Mouse (Mus musculus): Measurements from ENCODE around the gene Fance.
"Not testable (repeated sequence)": the region's sequence is repeated elsewhere in the genome, so short reads cannot be mapped to it uniquely, and the experiment has no call there.

Fance gene

DNA sequence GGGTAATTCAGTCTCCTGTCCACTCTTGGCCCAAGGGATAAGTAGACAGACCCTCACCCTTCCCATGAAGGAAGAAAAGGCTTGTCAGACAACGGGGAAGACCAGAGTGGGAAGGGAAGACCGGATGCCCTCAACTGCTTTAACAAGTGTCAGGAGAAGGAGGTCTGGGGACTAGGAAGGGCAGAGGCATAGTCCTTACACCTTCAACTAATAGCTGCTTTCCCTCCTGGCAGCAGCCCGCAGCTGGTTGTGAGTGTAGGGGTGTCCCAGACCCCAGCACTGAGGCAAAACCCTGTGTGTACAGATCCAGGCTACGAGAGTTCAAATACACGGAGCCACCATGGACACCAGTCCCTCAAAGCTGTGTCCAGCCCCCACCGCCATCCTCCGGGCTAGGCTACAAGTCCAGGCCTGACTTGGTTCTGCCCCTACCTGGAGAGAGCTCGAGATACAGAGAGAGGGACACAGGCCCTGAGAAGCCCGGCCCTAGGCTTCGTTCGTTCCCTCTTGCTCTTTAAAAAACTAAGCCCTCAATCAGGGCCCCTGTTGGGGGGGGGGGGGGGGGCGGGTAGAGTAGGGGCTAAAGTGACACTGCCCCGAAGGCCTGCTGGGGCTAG is 36.1 kb downstream of the Fance start:
- DNase-seq (ENCODE audit: low spot score in 2 of 2): no peak

- DNase-seq (ENCODE audit: low spot score in 2 of 2): no peak
These were observed 36.7 kb downstream of the Fance start for GRCm38 (mm10) chr17:28349901-28350465.

DNA sequence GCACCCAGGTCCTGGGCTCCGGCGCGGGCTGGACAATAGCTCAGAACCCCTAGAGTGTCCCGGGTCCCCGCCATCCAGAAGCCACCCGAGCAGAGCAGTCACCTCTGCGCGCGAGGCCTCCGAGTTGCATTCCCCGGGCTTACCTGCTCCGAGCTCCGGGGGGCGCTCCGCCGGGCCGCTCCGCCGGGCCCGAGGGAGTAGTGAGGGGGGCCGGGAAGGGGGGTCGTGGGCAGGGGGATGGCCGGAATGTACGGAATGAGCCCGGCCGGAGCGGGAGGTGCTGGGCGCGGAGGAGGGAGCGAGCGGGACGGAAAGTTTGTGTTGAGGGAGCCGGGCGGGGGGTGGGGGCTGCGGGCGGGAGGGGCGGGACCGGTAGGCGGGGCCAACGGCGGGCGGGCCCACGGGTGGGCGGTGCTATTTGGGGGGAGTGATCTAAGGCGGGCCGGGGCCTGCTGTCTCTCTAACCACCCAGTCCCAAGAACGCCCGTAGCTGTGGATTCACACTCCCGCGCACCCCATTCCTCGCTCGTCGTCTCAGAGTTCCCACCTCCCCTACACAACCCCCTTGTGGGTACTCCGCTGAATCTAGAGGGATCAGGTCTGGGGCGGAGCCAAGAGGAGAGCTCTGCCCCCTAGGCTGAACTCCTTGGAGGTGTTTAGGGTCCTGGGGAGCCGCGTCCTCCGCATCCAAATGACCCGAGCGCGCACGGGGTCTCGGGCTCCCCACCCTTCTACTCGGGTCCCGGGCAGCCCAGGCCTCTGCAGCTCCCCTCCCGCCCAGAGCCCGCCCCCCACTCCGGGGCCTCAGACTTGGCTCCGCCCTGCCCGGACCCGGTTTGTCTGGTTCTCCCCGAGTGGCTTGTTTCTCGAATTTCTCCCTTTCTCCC is 37.4 kb downstream of the Fance start, which contains the start of gene Tead3:
TSS of gene Tead3 (minus strand) at position 352 of the 887 bp plus-strand sequence.
- peak in 1 of 2 experiments; percentile 47 for DNase-seq (ENCODE audit: low spot score in 2 of 2)

- DNase-seq (ENCODE audit: low spot score in 2 of 2): no peak
These were observed 38.1 kb downstream of the Fance start for GRCm38 (mm10) chr17:28351353-28351890.

DNA sequence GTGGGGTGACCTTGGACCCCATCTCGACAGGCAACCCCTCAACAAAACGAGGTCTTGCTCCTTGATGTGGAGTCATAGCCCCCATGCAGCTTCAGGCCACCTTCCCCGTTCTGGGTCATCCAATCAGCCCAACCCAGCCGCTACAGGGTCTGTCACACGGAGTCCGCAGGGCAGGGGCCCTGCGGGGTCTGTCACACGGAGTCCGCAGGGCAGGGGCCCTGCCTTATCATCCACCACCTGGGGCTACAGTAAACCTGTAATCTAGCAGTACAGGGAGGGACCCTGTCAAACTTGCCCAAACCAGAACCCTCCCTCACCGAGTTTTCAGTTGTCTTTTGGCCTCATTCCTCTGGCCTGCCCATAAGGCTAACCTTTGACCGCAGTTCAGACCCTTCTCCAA is 38.7 kb downstream of the Fance start:
- no peak for DNase-seq (ENCODE audit: low spot score in 2 of 2)

DNA sequence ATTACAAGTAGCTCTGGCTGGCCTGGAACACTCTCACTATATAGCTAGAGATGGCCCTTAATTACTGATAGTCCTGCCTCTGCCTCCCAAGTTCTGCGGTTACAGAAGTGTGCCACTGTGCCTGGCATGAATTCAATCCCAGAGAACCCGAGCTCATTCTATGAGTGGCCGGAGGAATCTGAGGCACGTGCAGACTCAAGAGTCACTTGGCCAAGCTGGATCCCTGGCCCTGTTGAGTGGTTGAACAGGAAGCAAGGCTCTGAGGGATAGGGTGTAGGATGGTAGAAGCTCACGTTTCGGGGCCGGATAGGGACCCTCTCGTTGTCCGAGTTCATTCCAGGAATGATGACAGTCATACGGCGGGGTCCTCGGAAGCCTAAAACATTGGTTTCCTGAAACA is 42.6 kb downstream of the Fance start:
- DNase-seq (ENCODE audit: low spot score in 2 of 2): no peak

- not testable (repeated sequence) for DNase-seq (ENCODE audit: low spot score in 2 of 2)
These were observed 45.4 kb downstream of the Fance start for GRCm38 (mm10) chr17:28358576-28359261.

DNA sequence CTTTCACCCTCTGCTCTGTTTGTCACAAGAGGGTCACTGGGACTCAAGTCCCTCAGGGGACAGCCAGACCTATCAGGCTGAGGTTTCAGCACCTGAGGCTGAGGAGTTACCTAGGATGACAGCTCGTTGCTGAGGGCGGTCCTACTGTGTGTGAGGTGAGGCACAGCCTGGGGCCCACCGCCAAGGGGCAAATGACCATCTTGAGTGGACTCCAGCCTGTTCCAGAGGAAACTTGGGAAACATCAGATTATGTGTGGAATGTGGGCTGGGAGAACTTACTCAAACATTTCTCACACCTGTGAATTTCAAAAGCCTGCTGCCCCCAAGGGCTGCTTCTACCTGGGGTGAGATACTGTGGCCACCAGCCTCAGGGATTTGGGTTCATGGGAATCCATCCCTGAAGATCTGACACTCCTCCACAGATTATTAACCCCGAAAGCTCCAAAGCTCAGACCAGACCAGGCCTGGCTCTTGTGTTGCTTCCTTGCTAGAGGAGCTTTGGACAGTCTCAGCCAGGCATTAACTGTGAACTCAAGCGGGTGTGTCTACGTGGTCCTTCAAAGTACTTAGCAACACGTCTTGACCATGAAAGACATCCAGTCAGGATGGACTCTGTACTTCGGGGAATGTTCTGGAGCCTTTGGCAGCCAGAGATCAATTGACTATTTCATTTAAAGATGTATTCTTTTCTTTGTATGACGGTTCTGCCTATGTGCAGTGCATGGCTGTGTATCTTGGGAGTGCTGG is 47.4 kb downstream of the Fance start:
- no peak for DNase-seq (ENCODE audit: low spot score in 2 of 2)

DNA sequence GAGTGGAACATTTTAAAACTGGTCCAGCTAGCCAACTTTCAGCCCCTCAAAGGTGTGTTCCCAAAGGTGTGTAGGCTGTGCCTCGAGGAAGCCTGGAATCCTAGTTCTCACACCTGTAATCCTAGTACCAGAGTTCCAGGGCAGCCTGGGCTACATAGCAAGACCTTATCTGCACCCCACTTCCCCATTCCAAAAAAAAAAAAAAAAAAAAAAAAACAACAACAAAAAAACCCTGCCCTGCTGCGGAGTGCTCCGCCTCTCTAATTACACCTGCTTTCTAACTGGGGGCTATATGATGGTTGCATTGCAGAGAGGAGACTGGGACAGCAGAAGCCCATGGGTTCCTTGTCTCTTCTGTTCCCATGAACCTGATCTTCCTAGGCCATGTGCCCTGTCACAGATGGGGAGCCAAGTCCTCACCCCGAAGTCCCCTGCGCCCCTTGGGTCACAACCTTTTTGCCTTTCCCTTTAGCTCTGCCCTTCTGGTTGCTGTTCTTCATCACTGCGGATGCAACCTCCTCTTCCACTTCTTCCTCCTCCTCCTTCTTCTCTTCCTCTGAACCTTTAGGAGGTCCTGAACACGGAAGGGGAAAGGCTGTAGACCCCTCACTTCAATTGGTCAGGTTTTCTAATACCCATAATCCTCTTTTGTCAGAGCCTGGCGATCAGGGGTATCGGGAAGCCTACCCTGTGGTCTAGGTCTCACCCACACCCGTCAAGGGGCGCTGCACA is 48.8 kb downstream of the Fance start:
- no peak for DNase-seq (ENCODE audit: low spot score in 2 of 2)

GRCm38 (mm10) chr17:28362653-28363292 is 49.5 kb downstream of the Fance start:
- no peak for DNase-seq (ENCODE audit: low spot score in 2 of 2)

- no peak for DNase-seq (ENCODE audit: low spot score in 2 of 2)
These were observed 50.2 kb downstream of the Fance start for GRCm38 (mm10) chr17:28363507-28363906.

DNA sequence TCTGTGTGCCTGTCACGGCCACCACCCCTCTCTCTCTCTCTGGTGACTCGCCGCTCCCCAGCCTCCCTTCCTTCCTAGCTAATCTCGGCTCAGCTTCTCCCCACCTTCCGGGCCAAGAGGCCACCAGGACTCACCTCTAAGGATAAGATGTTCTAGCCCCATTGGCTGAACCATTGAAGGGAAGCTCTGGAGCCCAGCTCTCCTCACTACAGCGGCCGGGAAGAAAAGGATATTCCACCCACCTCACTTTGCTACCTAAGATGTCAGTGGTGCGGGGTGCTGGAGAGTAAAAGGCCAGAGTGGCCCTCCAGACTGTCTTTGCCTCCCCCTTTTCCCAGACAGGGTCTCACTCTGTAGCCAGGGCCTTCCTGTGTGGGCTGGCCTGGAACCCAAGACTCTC is 51.8 kb downstream of the Fance start, which contains the start of gene Tulp1:
TSS of gene Tulp1 (minus strand) at position 101 of the 400 bp plus-strand sequence.
- DNase-seq (ENCODE audit: low spot score in 2 of 2): no peak

GRCm38 (mm10) chr17:28368449-28368848 is 55.1 kb downstream of the Fance start:
- peak in 1 of 2 experiments; percentile 44 for DNase-seq (ENCODE audit: low spot score in 2 of 2)

DNA sequence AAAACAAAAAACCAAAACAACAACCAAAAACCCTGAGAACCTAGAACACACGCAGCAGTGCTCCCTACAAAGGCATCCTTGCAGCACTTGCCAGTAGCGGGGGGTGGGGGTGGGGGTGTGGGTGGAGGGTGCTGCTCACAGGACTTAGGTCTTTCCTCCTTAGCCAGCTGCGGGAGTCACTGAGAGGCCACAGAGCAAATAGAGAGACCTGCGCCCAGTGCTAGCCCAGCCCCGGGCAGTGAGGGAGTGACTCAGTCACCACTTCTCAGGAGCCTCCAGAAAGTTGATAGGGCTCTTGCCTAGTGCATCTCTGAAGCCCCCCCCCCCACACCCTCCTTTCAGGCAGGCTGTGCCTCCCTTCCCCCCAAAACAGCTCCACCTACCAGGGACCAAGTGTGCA is 55.7 kb downstream of the Fance start:
- no peak for DNase-seq (ENCODE audit: low spot score in 2 of 2)

DNA sequence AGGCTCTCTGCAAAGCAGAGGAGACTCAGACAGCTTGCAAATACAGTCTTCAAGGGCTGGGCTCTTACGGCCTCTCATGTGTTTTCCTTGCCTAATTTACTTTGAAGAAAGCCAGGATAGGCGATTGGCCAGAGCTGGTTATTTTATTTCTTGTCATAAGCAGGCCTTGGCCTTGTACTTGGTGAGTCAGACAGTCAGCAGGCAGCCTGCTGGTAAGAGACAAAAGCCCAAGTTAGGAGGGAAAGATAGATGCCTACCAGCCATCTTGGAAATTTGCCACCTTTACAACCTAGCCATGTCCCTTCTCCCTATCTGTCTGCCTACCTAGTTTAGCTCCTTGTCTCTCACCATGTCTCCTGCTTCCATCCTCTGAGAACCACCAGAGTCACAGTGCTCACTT is 58.0 kb downstream of the Fance start:
- DNase-seq (ENCODE audit: low spot score in 2 of 2): no peak

DNA sequence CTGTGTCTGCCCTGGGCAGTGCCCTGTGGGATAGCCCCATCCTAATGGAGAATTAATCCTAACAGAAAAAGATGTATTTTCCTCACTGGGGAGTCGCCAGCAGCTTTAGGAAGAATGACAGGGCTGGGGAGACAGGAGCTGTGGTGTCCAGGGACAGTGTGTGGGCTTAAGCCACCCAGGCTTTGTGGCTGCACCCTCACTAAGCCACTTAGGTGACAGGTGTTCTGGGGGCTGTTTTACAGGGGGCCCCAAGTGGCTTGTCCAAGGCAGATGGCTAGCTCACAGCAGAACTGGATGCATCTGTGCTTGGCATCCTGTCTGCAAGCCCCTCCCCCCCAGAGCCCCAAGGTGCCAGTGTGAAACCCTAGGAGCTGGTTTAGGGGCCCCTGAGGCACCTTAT is 58.6 kb downstream of the Fance start:
- no peak for DNase-seq (ENCODE audit: low spot score in 2 of 2)

GRCm38 (mm10) chr17:28373821-28374220 is 60.5 kb downstream of the Fance start:
- DNase-seq (ENCODE audit: low spot score in 2 of 2): peak in 1 of 2 experiments; percentile 29

DNA sequence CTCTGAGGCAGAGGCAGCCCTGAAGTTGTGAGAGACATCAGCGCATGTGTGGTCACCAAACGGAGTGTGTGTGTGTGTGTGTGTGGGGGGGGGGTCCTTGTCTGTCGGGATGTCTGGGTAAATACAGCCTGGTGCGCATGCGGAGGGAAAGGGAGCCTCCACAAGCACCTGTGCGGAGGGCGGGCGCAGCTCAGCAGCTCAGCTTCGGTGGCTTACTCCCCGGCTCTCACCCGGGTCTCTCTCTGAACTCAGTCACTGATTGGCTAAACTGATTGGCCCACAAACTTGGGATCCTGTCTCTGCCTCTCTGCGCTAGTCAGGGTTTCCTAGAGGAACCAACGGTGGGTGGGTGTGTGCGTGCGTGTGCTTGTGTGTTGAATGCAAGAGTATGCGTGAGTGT is 61.2 kb downstream of the Fance start:
- no peak for DNase-seq (ENCODE audit: low spot score in 2 of 2)

GRCm38 (mm10) chr17:28375592-28376061 is 62.3 kb downstream of the Fance start:
- DNase-seq (ENCODE audit: low spot score in 2 of 2): no peak

Measured in frontal cortex, postnatal 10 days (tissue).